Mouse (Mus musculus) liver, adult 2 months (tissue): Measurements from ENCODE around the gene Mgmt. TPM values are rescaled to one million over a fixed set of nuclear protein-coding genes. Genes with fewer than 3 reads are reported as not detected.

ENCODE experiments used
- DNase-seq: peaks from one replicate; pipeline ENCODE4 v3.0.0-alpha.2; 2011; ENCODE audit warnings: low read depth, low spot score; ENCODE audit errors: extremely low read depth
- H3K27ac ChIP-seq: fragments of 200-500 bp; replicated peaks from 2 replicates; pipeline ENCODE4 v1.5.1; 2012; ENCODE audit warnings: low read depth, mild to moderate bottlenecking, control low read depth, inconsistent platforms, low read length; ENCODE audit not compliant: insufficient read depth
- H3K27me3 ChIP-seq: fragments of 200-500 bp; 2 replicates; pipeline ENCODE4 v1.6.1; 2012; ENCODE audit warnings: mild to moderate bottlenecking, moderate library complexity, low read length, inconsistent platforms; ENCODE audit not compliant: control insufficient read depth, insufficient read depth
- H3K36me3 ChIP-seq: fragments of 200-500 bp; 2 replicates; pipeline ENCODE4 v1.6.1; 2012; ENCODE audit warnings: low read length, inconsistent platforms; ENCODE audit not compliant: control insufficient read depth, insufficient read depth
- H3K4me1 ChIP-seq: fragments of 200-500 bp; 2 replicates; pipeline ENCODE4 v1.6.1; 2011; ENCODE audit warnings: low read length; ENCODE audit not compliant: control insufficient read depth, insufficient read depth
- H3K4me3 ChIP-seq: fragments of 200-500 bp; 2 replicates; pipeline ENCODE4 v1.5.1; 2011; ENCODE audit warnings: low read depth, mild to moderate bottlenecking, control low read depth, low read length, moderate library complexity; ENCODE audit not compliant: insufficient read depth
- H3K79me2 ChIP-seq: fragments of 200-500 bp; 2 replicates; pipeline ENCODE4 v1.6.1; 2012; ENCODE audit warnings: inconsistent platforms, mild to moderate bottlenecking, low read length, moderate library complexity; ENCODE audit not compliant: control insufficient read depth, insufficient read depth
- H3K9ac ChIP-seq: fragments of 200-500 bp; 2 replicates; pipeline ENCODE4 v1.6.1; 2012; ENCODE audit warnings: low read depth, mild to moderate bottlenecking, control low read depth, inconsistent platforms, low read length
- CTCF ChIP-seq: fragments of 200-500 bp; IDR thresholded peaks from 2 replicates; pipeline ENCODE4 v1.5.1; 2011; ENCODE audit warnings: low read depth, low read length, control low read depth
- POLR2A ChIP-seq: fragments of 200-500 bp; IDR thresholded peaks from 2 replicates; pipeline ENCODE4 v1.6.1; 2011; ENCODE audit warnings: low read length, control low read depth; ENCODE audit not compliant: insufficient read depth; ENCODE audit errors: extremely low read depth
- WGBS: fragments of 180-500 bp; shearing (Covaris S2); methylation state at CpG from one replicate; pipeline ENCODE4 v1.1.7; 2018; 5-methylcytosine and 5-hydroxymethylcytosine counted together
- polyA plus RNA-seq: library from polyadenylated mRNA; depleted of rRNA; stranded (reverse); fragments of >200 nt; gene quantifications from 2 replicates; pipeline ENCODE4 v1.2.3, GENCODE M21; 2012
- total RNA-seq: library from RNA; depleted of rRNA; stranded (reverse); fragments of >200 nt; gene quantifications from 2 replicates; pipeline ENCODE4 v1.2.3, GENCODE M21; 2014

Gene Mgmt
- total and polyA plus RNA-seq, 2 experiments, result 10.9 to 12.8 TPM

DNA sequence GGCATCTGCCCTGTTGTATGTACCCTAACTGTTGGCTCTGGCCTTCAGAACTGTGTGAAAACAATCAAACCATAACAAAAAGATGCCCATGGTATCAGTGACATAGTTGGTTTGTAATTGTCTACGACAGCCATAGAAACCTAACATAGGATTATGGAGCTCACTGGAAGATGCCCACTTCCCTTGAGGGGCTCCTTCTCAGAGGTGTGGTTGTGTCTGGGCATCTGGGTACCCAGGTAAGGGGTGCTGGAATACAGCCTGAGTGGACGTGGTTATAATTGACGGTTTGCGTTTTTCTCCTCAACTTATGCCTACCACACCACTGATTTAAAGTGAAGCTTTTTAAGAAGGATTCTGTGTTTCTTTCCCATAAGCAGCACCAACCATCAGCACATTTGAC lies 28.5 kb upstream of the Mgmt start:
- no peak overlapping the region for H3K9ac ChIP-seq
- no peaks in the 10 kb centered on the region for H3K27me3 ChIP-seq
- H3K4me1 ChIP-seq, result no peaks in the 10 kb centered on the region
- no peaks in the 10 kb centered on the region for H3K79me2 ChIP-seq
- H3K27ac ChIP-seq, result no peak overlapping the region
- no peak for TF ChIP-seq POLR2A
- no peak for TF ChIP-seq CTCF
- WGBS, result 94% methylated on average over 4 of the region's 4 CpGs
- H3K36me3 ChIP-seq, result no peaks in the 10 kb centered on the region
- DNase-seq, result no peak
- H3K4me3 ChIP-seq, result no peak overlapping the region

DNA sequence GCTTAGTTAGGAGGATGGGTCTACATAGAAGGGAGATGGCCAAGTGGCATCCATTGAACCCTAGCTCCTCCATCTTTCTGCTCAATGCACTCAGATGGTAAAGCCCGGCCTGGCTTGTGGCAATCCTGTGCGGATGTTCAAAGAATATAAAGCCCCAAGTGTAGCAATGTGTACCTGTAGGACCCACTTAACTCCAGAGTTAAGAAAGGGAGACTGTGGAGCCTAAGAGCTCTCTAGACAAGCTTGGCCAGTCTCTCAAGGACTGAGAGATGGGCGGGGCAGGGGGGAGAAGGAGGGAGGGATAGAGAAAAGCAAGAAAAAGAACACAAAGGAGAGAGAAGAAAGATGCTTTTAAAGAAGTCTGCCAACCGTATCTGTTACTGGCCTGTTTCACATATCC lies 27.9 kb upstream of the Mgmt start:
- Histone ChIP-seq H3K27ac (no peak overlapping the region), H3K4me1 (no peaks in the 10 kb centered on the region), H3K36me3 (no peaks in the 10 kb centered on the region), H3K79me2 (no peaks in the 10 kb centered on the region), H3K4me3 (no peak overlapping the region), H3K9ac (no peak overlapping the region), H3K27me3 (no peaks in the 10 kb centered on the region)
- TF ChIP-seq POLR2A (no peak), CTCF (no peak)
- WGBS, result 85% methylated on average over 4 of the region's 4 CpGs
- DNase-seq, result no peak

DNA sequence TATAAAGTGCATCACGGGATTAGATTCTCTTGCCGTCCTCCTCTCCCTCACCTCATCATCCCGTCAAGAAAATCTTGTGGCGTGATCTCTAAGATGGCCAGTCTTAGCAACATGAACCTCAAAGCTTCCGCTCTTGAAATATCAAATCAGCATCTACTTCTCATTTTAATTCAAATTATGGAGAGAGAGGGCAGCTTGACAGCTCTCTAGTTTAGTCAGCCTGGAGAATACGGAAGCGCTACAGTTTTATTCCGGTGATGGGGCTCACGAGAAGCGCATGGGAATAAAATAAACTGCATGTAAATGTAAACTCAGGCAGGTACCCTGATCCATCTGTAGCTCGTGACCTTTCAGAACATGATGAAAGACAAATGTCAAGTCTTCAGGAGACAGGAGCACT lies 22.9 kb upstream of the Mgmt start:
- TF ChIP-seq CTCF, result no peak
- no peak for TF ChIP-seq POLR2A

DNA sequence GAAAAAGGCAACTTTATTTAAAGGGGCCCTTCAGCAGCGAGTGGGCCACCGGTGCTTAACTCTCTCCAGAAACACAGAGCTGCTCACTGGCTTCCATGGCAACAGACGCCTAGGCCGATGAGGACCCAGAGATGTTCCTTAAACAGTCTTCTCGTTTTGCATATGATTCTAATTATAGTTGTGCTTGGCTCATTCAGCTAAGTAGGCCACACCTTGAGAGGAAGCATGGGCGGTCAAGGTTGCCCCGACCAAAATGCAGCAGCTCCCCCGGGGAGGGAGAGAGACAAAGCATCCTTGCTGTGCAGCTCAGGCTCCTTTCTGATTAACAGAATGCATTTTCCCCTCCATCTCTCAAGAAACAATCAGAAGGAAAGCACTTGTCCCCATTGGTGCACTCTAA lies 22.4 kb upstream of the Mgmt start:
- Histone ChIP-seq H3K4me3 (no peak overlapping the region), H3K4me1 (no peaks in the 10 kb centered on the region), H3K36me3 (no peaks in the 10 kb centered on the region), H3K79me2 (no peaks in the 10 kb centered on the region), H3K27me3 (peaks cover 2% of the 10 kb centered on the region; the same call in 1 of the 2 replicates), H3K27ac (no peak overlapping the region), H3K9ac (no peak overlapping the region)
- no peak for TF ChIP-seq POLR2A
- no peak for TF ChIP-seq CTCF
- no peak for DNase-seq
- 57% methylated on average over 8 of the region's 8 CpGs for WGBS

More for the DNA sequence above, 22.9 kb upstream of the Mgmt start:
- no peak overlapping the region for H3K4me3 ChIP-seq
- H3K27me3 ChIP-seq, result 0 out of 2 replicates have a peak, but pooled peaks cover 2% of the 10 kb centered on the region
- no peak overlapping the region for H3K27ac ChIP-seq
- no peak overlapping the region for H3K9ac ChIP-seq
- no peaks in the 10 kb centered on the region for H3K79me2 ChIP-seq
- 85% methylated on average over 11 of the region's 11 CpGs for whole genome bisulfite sequencing
- H3K4me1 ChIP-seq, result no peaks in the 10 kb centered on the region
- H3K36me3 ChIP-seq, result no peaks in the 10 kb centered on the region
- DNase-seq, result no peak

DNA sequence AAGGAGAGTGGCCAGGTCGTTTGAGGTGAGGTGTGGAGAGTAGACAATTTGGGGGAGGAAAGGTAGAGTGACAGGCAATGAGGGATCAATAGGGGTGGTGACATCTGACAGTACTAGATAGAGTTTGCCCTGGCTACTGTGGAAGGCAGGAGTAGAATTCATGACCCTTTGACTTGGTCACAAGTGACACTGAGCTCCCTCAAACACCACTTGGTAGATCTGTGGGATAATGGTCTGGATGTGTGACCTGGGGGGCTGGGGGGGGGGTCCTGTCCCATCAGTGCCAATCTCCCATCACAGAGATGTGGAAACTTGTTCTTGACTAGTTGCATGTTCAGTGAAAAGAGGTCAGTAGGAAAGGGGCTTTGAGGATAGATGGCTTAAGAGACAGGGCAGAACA lies 20.0 kb upstream of the Mgmt start:
- Histone ChIP-seq H3K4me1 (no peaks in the 10 kb centered on the region), H3K9ac (no peak overlapping the region), H3K4me3 (no peak overlapping the region), H3K79me2 (no peaks in the 10 kb centered on the region), H3K36me3 (no peaks in the 10 kb centered on the region), H3K27me3 (peaks cover 2% of the 10 kb centered on the region; the same call in 1 of the 2 replicates), H3K27ac (no peak overlapping the region)
- TF ChIP-seq CTCF, result no peak
- no peak for TF ChIP-seq POLR2A
- no peak for DNase-seq
- 7% methylated on average over 1 of the region's 1 CpGs for WGBS

DNA sequence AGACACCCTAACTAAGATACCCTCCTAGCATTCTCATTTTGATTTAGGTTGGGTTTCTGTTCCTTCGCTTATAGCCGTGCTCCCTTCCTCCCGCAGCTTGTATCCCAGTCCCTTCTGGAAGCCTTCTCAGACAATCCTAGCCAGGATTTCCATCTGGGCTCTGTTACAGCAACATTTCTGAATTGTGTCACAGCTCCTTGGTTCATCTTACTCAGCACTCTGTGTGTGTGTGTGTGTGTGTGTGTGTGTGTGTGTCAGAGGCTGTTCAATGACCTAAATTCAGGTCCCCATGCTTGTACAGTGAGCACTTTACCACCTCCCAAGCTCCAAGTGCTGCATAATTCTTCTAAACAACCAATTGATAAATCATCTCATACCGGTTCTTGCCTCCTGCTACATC lies 14.0 kb upstream of the Mgmt start:
- DNase-seq, result no peak
- Histone ChIP-seq H3K79me2 (no peaks in the 10 kb centered on the region), H3K9ac (no peak overlapping the region), H3K4me3 (no peak overlapping the region), H3K4me1 (no peaks in the 10 kb centered on the region), H3K27me3 (no peaks in the 10 kb centered on the region; the same call in 1 of the 2 replicates), H3K27ac (no peak overlapping the region), H3K36me3 (no peaks in the 10 kb centered on the region)
- TF ChIP-seq POLR2A, result no peak
- WGBS, result 88% methylated on average over 4 of the region's 4 CpGs
